In the genomic region with DNA sequence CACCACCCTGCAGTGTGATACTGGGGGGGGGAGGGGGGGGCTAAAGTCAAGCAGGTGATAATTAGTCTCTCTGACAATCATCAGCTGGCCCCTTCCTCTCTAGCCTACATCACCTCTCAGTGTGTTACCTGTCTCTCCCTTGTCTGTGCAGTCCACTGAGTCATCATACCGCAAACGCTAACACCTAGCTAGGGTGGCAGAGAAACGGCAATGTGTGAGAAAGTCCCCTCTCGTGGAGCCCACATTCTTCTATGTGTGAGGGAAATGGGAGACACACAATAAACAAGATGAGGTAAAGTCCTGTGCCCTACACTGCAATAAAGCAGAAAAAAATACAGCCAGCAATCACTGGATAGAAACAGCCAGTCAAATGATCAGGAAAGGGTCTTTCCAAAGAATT, we compare ENCODE assay signal across 28 mouse cellular contexts. TPM values are rescaled to one million over a fixed set of nuclear protein-coding genes. Genes with fewer than 3 reads are reported as not detected.
DNase-seq lines count a peak whose midpoint lies in the region; ATAC-seq and TF ChIP-seq lines count a peak whose summit lies in the region.
"Had no signal": no experiment of that assay in that cellular context is flagged by ENCODE, and none has a peak within 500 bp of the region (broad histone marks: within the 10 kb centered on the region; RNA-seq: fewer than 3 reads in every experiment).

No protein-coding gene starts in this region.

- H3K4me1 ChIP-seq in kidney, embryonic 15.5 days: peaks cover 93% of the 10 kb centered on the region
- H3K4me1 ChIP-seq in kidney, postnatal 0 days (replicated peaks; ENCODE audit: insufficient read depth, low read length): peaks cover 44% of the 10 kb centered on the region

- CTCF ChIA-PET in Patski (lab: Charles Lee): interaction anchor here (1.1 kb wide), 1 partner anchor 61 kb away, joined by 3 read pairs; no protein-coding TSS in a partner anchor

- in situ Hi-C loops in Patski (cut with MboI; ENCODE audit: low pct_unique_long_range_greater_than_20kb): no loop called here

- POLR2A ChIA-PET in Patski (lab: Charles Lee): interaction anchor here (1.5 kb wide), 1 partner anchor 74 kb away, joined by 3 read pairs; no protein-coding TSS in a partner anchor

- H3K36me3 ChIP-seq in kidney, embryonic 15.5 days: no peaks in the 10 kb centered on the region
- H3K36me3 ChIP-seq in kidney, postnatal 0 days (ENCODE audit: insufficient read depth, low read length): no peaks in the 10 kb centered on the region
- H3K36me3 ChIP-seq: embryonic facial prominence, embryonic 13.5 days; embryonic facial prominence, embryonic 15.5 days; forebrain, embryonic 10.5 days; forebrain, embryonic 12.5 days had no signal

- no peaks in the 10 kb centered on the region for H3K27me3 ChIP-seq in kidney, embryonic 15.5 days
- H3K27me3 ChIP-seq in kidney, postnatal 0 days (ENCODE audit: insufficient read depth, low read length): no peaks in the 10 kb centered on the region
- H3K27me3 ChIP-seq in Patski: no peaks in the 10 kb centered on the region
- H3K27me3 ChIP-seq: CH12.LX; embryonic facial prominence, embryonic 13.5 days; embryonic facial prominence, embryonic 15.5 days; forebrain, embryonic 12.5 days had no signal

- H3K4me2 ChIP-seq in kidney, embryonic 15.5 days: no peak overlapping the region
- no peak overlapping the region for H3K4me2 ChIP-seq in kidney, postnatal 0 days (ENCODE audit: low read length)
- H3K4me2 ChIP-seq: embryonic facial prominence, embryonic 13.5 days; embryonic facial prominence, embryonic 15.5 days; forebrain, embryonic 12.5 days had no signal

- no peaks in the 10 kb centered on the region for H3K9me3 ChIP-seq in kidney, embryonic 15.5 days (replicated peaks)
- H3K9me3 ChIP-seq in kidney, postnatal 0 days (replicated peaks; ENCODE audit: low read length): no peaks in the 10 kb centered on the region
- H3K9me3 ChIP-seq: embryonic facial prominence, embryonic 13.5 days; embryonic facial prominence, embryonic 15.5 days; forebrain, embryonic 10.5 days; forebrain, embryonic 12.5 days; G1E had no signal

- peak; percentile 20; the same call in 1 of the 2 replicates for ATAC-seq in kidney, embryonic 15.5 days (replicated peaks; ENCODE audit: low FRiP score)
- ATAC-seq in kidney, postnatal 0 days (replicated peaks; ENCODE audit: low FRiP score, low read depth): 0 out of 2 replicates have a peak, but pooled peaks have one; percentile 4
- peak; percentile 18 for ATAC-seq in Patski
- ATAC-seq: CD4-positive, CD25-positive, alpha-beta regulatory T cell, adult 4 months; forebrain, embryonic 14.5 days had no signal

- DNase-seq in heart, adult 11 months: peak; percentile 56
- no peak for DNase-seq in heart, adult 9 months (ENCODE audit: low spot score in 2 of 2)
- no peak for DNase-seq in kidney, postnatal 25 days
- DNase-seq in kidney, postnatal 0 days (ENCODE audit: low spot score): no peak
- no peak for DNase-seq in kidney, adult 18-20 months
- DNase-seq in Patski (ENCODE audit: low read depth, low spot score): peak; percentile 46
- DNase-seq in layer of hippocampus, postnatal 14 days (ENCODE audit: low spot score in 2 of 2): no peak
- DNase-seq: adrenal gland, adult 2 months; adrenal gland, postnatal 10 days; adrenal gland, postnatal 25 days; B cell, adult 2 months; cerebellum, adult 11 months; cerebellum, adult 18-20 months; cerebellum, adult 8-10 months; cerebellum, adult 9-11 months; cerebellum, postnatal 14 days; cerebellum, postnatal 36 days; embryo, embryonic 11 days had no signal

- no peak overlapping the region for H3K9ac ChIP-seq in kidney, embryonic 15.5 days
- no peak overlapping the region for H3K9ac ChIP-seq in kidney, postnatal 0 days (ENCODE audit: low read depth, low read length)
- H3K9ac ChIP-seq: embryonic facial prominence, embryonic 13.5 days; embryonic facial prominence, embryonic 15.5 days; forebrain, embryonic 12.5 days had no signal

- WGBS in kidney, embryonic 15.5 days: 45% methylated on average over 4 of the region's 4 CpGs
- 55% methylated on average over 4 of the region's 4 CpGs for WGBS in kidney, postnatal 0 days

- H3K4me3 ChIP-seq in kidney, embryonic 15.5 days (replicated peaks): no peak overlapping the region
- H3K4me3 ChIP-seq in kidney, postnatal 0 days (replicated peaks; ENCODE audit: low read depth, low read length): no peak overlapping the region
- H3K4me3 ChIP-seq: embryonic facial prominence, embryonic 13.5 days; embryonic facial prominence, embryonic 15.5 days; erythroblast, embryonic 14.5 days; forebrain, embryonic 10.5 days; forebrain, embryonic 12.5 days had no signal

- H3K27ac ChIP-seq in kidney, embryonic 15.5 days: 0 out of 2 replicates have a peak overlapping the region, but pooled peaks have one; percentile 59
- no peak overlapping the region for H3K27ac ChIP-seq in kidney, postnatal 0 days
- H3K27ac ChIP-seq: embryonic facial prominence, embryonic 13.5 days; embryonic facial prominence, embryonic 15.5 days; forebrain, embryonic 10.5 days; forebrain, embryonic 12.5 days had no signal

- TF ChIP-seq CTCF in kidney, postnatal 0 days (IDR thresholded peaks at IDR 0.05; ENCODE audit: low read depth): no peak
- no peak for TF ChIP-seq CTCF in Patski (IDR thresholded peaks at IDR 0.05)

RNA-seq across cellular contexts. Expression of gene Suclg2, which starts 6.5 kb away (rescaled TPM):
- polyA plus RNA-seq in kidney, embryonic 15.5 days (2015; fragmentation: Nextera tagmentation; extraction: Ambion mirVana): 113 TPM in 2 replicates
- 143 and 153 TPM in 2 replicates for polyA plus RNA-seq in kidney, postnatal 0 days (2015; fragmentation: Nextera tagmentation; extraction: Ambion mirVana)
- 176 TPM for polyA plus RNA-seq in Patski (2021)
- total RNA-seq in layer of hippocampus, postnatal 14 days (2021): 10 to 100 TPM; 15.1 to 17.1 TPM

Comparison
In these comparisons a context has a peak if more than half of its experiments do, and no peak if none do; other contexts are left out.
1. DNase-seq: peak in heart, adult 11 months (single experiment) and Patski (single experiment); none in heart, adult 9 months (0 of 2), kidney, postnatal 25 days (0 of 2), kidney, postnatal 0 days (single experiment), kidney, adult 18-20 months (single experiment) and layer of hippocampus, postnatal 14 days (0 of 2).
2. Peak in every context shown above with its lines, with median percentiles within 50 percentile points of each other: ATAC-seq.